Mouse (Mus musculus): ENCODE results near the gene F2. TPM values are rescaled to one million over a fixed set of nuclear protein-coding genes. Genes with fewer than 3 reads are reported as not detected.
A peak's percentile ranks its signal among the peaks of the same experiment; 100 is the strongest.

F2 gene
- polyA plus RNA-seq, 1 experiment from 2014 or later: 0.14 TPM

- no peak overlapping the region for H3K27ac ChIP-seq (ENCODE audit: low read depth, low read length)
- 72% methylated on average over 2 of the region's 2 CpGs for WGBS
- no peak for DNase-seq (ENCODE audit: low spot score)
- H3K4me3 ChIP-seq (ENCODE audit: low read depth, low read length): no peak overlapping the region
- H3K9me3 ChIP-seq (replicated peaks; ENCODE audit: control insufficient read depth, low read length): no peaks in the 10 kb centered on the region
- no peaks in the 10 kb centered on the region for H3K27me3 ChIP-seq (replicated peaks; ENCODE audit: control insufficient read depth, insufficient read depth, low read length)
- no peak overlapping the region for H3K4me2 ChIP-seq (ENCODE audit: low read length)
- H3K9ac ChIP-seq (ENCODE audit: low read length): no peak overlapping the region
- no peaks in the 10 kb centered on the region for H3K4me1 ChIP-seq (ENCODE audit: control insufficient read depth, insufficient read depth, low read length)
- ATAC-seq: no peak
- peaks cover 85% of the 10 kb centered on the region for H3K36me3 ChIP-seq (ENCODE audit: control insufficient read depth, insufficient read depth, low read length)
Observed at GRCm38 (mm10) chr2:91667747-91668146, 31.5 kb upstream of the F2 start.

- Histone ChIP-seq H3K4me1 (ENCODE audit: control insufficient read depth, insufficient read depth, low read length) (no peaks in the 10 kb centered on the region), H3K9ac (ENCODE audit: low read length) (no peak overlapping the region), H3K36me3 (ENCODE audit: control insufficient read depth, insufficient read depth, low read length) (peaks cover 83% of the 10 kb centered on the region), H3K9me3 (replicated peaks; ENCODE audit: control insufficient read depth, low read length) (no peaks in the 10 kb centered on the region), H3K27ac (ENCODE audit: low read depth, low read length) (no peak overlapping the region), H3K4me2 (ENCODE audit: low read length) (no peak overlapping the region), H3K27me3 (replicated peaks; ENCODE audit: control insufficient read depth, insufficient read depth, low read length) (no peaks in the 10 kb centered on the region), H3K4me3 (ENCODE audit: low read depth, low read length) (no peak overlapping the region)
- no peak for ATAC-seq
- no peak for DNase-seq (ENCODE audit: low spot score)
- 95% methylated on average over 6 of the region's 6 CpGs for WGBS
Observed at GRCm38 (mm10) chr2:91666386-91666910, 30.2 kb upstream of the F2 start.

GRCm38 (mm10) chr2:91664780-91665179 is 28.6 kb upstream of the F2 start:
- Histone ChIP-seq H3K9me3 (replicated peaks; ENCODE audit: control insufficient read depth, low read length) (no peaks in the 10 kb centered on the region), H3K4me1 (ENCODE audit: control insufficient read depth, insufficient read depth, low read length) (no peaks in the 10 kb centered on the region), H3K4me2 (ENCODE audit: low read length) (no peak overlapping the region), H3K27ac (ENCODE audit: low read depth, low read length) (no peak overlapping the region), H3K36me3 (ENCODE audit: control insufficient read depth, insufficient read depth, low read length) (peaks cover 73% of the 10 kb centered on the region), H3K9ac (ENCODE audit: low read length) (no peak overlapping the region), H3K4me3 (ENCODE audit: low read depth, low read length) (no peak overlapping the region), H3K27me3 (replicated peaks; ENCODE audit: control insufficient read depth, insufficient read depth, low read length) (no peaks in the 10 kb centered on the region)
- ATAC-seq: no peak
- DNase-seq (ENCODE audit: low spot score): no peak

- no peaks in the 10 kb centered on the region for H3K9me3 ChIP-seq (replicated peaks; ENCODE audit: control insufficient read depth, low read length)
- ATAC-seq (no peak), DNase-seq (ENCODE audit: low spot score) (no peak)
- no peak overlapping the region for H3K9ac ChIP-seq (ENCODE audit: low read length)
- H3K4me3 ChIP-seq (ENCODE audit: low read depth, low read length): no peak overlapping the region
- 93% methylated on average over 6 of the region's 6 CpGs for WGBS
- peaks cover 70% of the 10 kb centered on the region for H3K36me3 ChIP-seq (ENCODE audit: control insufficient read depth, insufficient read depth, low read length)
- H3K27me3 ChIP-seq (replicated peaks; ENCODE audit: control insufficient read depth, insufficient read depth, low read length): no peaks in the 10 kb centered on the region
- H3K4me1 ChIP-seq (ENCODE audit: control insufficient read depth, insufficient read depth, low read length): no peaks in the 10 kb centered on the region
- no peak overlapping the region for H3K4me2 ChIP-seq (ENCODE audit: low read length)
- no peak overlapping the region for H3K27ac ChIP-seq (ENCODE audit: low read depth, low read length)
Observed at GRCm38 (mm10) chr2:91660981-91661380, 24.8 kb upstream of the F2 start.

GRCm38 (mm10) chr2:91659657-91660056 is 23.4 kb upstream of the F2 start:
- no peaks in the 10 kb centered on the region for H3K4me1 ChIP-seq (ENCODE audit: control insufficient read depth, insufficient read depth, low read length)
- ATAC-seq (no peak), DNase-seq (ENCODE audit: low spot score) (no peak)
- no peak overlapping the region for H3K27ac ChIP-seq (ENCODE audit: low read depth, low read length)
- H3K27me3 ChIP-seq (replicated peaks; ENCODE audit: control insufficient read depth, insufficient read depth, low read length): no peaks in the 10 kb centered on the region
- H3K9ac ChIP-seq (ENCODE audit: low read length): no peak overlapping the region
- H3K4me3 ChIP-seq (ENCODE audit: low read depth, low read length): no peak overlapping the region
- 95% methylated on average over 8 of the region's 8 CpGs for WGBS
- no peaks in the 10 kb centered on the region for H3K9me3 ChIP-seq (replicated peaks; ENCODE audit: control insufficient read depth, low read length)
- peaks cover 79% of the 10 kb centered on the region for H3K36me3 ChIP-seq (ENCODE audit: control insufficient read depth, insufficient read depth, low read length)
- no peak overlapping the region for H3K4me2 ChIP-seq (ENCODE audit: low read length)

GRCm38 (mm10) chr2:91656774-91657173 is 20.6 kb upstream of the F2 start:
- no peak for ATAC-seq
- H3K9me3 ChIP-seq (replicated peaks; ENCODE audit: control insufficient read depth, low read length): no peaks in the 10 kb centered on the region

GRCm38 (mm10) chr2:91655827-91656226 is 19.6 kb upstream of the F2 start:
- no peak for ATAC-seq
- WGBS: 72% methylated on average over 6 of the region's 6 CpGs
- peaks cover 61% of the 10 kb centered on the region for H3K36me3 ChIP-seq (ENCODE audit: control insufficient read depth, insufficient read depth, low read length)

More at GRCm38 (mm10) chr2:91656774-91657173, 20.6 kb upstream of the F2 start:
- Histone ChIP-seq H3K4me2 (ENCODE audit: low read length) (no peak overlapping the region), H3K4me3 (ENCODE audit: low read depth, low read length) (no peak overlapping the region), H3K9ac (ENCODE audit: low read length) (no peak overlapping the region), H3K27ac (ENCODE audit: low read depth, low read length) (no peak overlapping the region), H3K4me1 (ENCODE audit: control insufficient read depth, insufficient read depth, low read length) (no peaks in the 10 kb centered on the region), H3K36me3 (ENCODE audit: control insufficient read depth, insufficient read depth, low read length) (peaks cover 68% of the 10 kb centered on the region), H3K27me3 (replicated peaks; ENCODE audit: control insufficient read depth, insufficient read depth, low read length) (no peaks in the 10 kb centered on the region)
- WGBS: 70% methylated on average over 8 of the region's 8 CpGs
- no peak for DNase-seq (ENCODE audit: low spot score)

GRCm38 (mm10) chr2:91655388-91655787 is 19.2 kb upstream of the F2 start:
- peaks cover 7% of the 10 kb centered on the region for H3K4me1 ChIP-seq (ENCODE audit: control insufficient read depth, insufficient read depth, low read length)
- no peak overlapping the region for H3K4me3 ChIP-seq (ENCODE audit: low read depth, low read length)
- H3K27ac ChIP-seq (ENCODE audit: low read depth, low read length): no peak overlapping the region
- no peak for DNase-seq (ENCODE audit: low spot score)
- 95% methylated on average over 5 of the region's 5 CpGs for WGBS
- H3K4me2 ChIP-seq (ENCODE audit: low read length): no peak overlapping the region
- no peaks in the 10 kb centered on the region for H3K9me3 ChIP-seq (replicated peaks; ENCODE audit: control insufficient read depth, low read length)
- no peak for ATAC-seq
- H3K27me3 ChIP-seq (replicated peaks; ENCODE audit: control insufficient read depth, insufficient read depth, low read length): no peaks in the 10 kb centered on the region
- H3K9ac ChIP-seq (ENCODE audit: low read length): no peak overlapping the region
- H3K36me3 ChIP-seq (ENCODE audit: control insufficient read depth, insufficient read depth, low read length): peaks cover 61% of the 10 kb centered on the region

More at GRCm38 (mm10) chr2:91655827-91656226, 19.6 kb upstream of the F2 start:
- Histone ChIP-seq H3K27ac (ENCODE audit: low read depth, low read length) (no peak overlapping the region), H3K9ac (ENCODE audit: low read length) (no peak overlapping the region), H3K9me3 (replicated peaks; ENCODE audit: control insufficient read depth, low read length) (no peaks in the 10 kb centered on the region), H3K4me2 (ENCODE audit: low read length) (no peak overlapping the region), H3K27me3 (replicated peaks; ENCODE audit: control insufficient read depth, insufficient read depth, low read length) (no peaks in the 10 kb centered on the region), H3K4me1 (ENCODE audit: control insufficient read depth, insufficient read depth, low read length) (peaks cover 4% of the 10 kb centered on the region), H3K4me3 (ENCODE audit: low read depth, low read length) (no peak overlapping the region)
- DNase-seq (ENCODE audit: low spot score): no peak

- Histone ChIP-seq H3K36me3 (ENCODE audit: control insufficient read depth, insufficient read depth, low read length) (peaks cover 48% of the 10 kb centered on the region), H3K27me3 (replicated peaks; ENCODE audit: control insufficient read depth, insufficient read depth, low read length) (no peaks in the 10 kb centered on the region), H3K9me3 (replicated peaks; ENCODE audit: control insufficient read depth, low read length) (no peaks in the 10 kb centered on the region), H3K27ac (ENCODE audit: low read depth, low read length) (no peak overlapping the region), H3K4me2 (ENCODE audit: low read length) (no peak overlapping the region), H3K4me1 (ENCODE audit: control insufficient read depth, insufficient read depth, low read length) (peaks cover 13% of the 10 kb centered on the region), H3K4me3 (ENCODE audit: low read depth, low read length) (no peak overlapping the region), H3K9ac (ENCODE audit: low read length) (0 out of 2 replicates have a peak overlapping the region, but pooled peaks have one; percentile 13)
- ATAC-seq (no peak), DNase-seq (ENCODE audit: low spot score) (peak; percentile 12)
- WGBS: 63% methylated on average over 6 of the region's 6 CpGs
Observed at GRCm38 (mm10) chr2:91652863-91653262, 16.6 kb upstream of the F2 start.

All from forebrain, embryonic 14.5 days (tissue).